Mouse (Mus musculus) heart, postnatal 0 days (tissue): Measurements from ENCODE around the gene Cd244a. TPM values are rescaled to one million over a fixed set of nuclear protein-coding genes. Genes with fewer than 3 reads are reported as not detected.

Experiments used
- ATAC-seq: fragments of 200-750 bp; cut with Nextera tagmentation; 2 replicates; pipeline ENCODE4 v1.8.0; 2017; ENCODE audit warnings: low read depth, moderate number of reproducible peaks, moderate library complexity; ENCODE audit not compliant: insufficient read depth
- DNase-seq: peaks from one replicate; pipeline ENCODE4 v3.0.0-alpha.2; 2016; ENCODE audit warnings: low spot score
- H3K27ac ChIP-seq: fragments of 300-500 bp; sonication (generic); 2 replicates; pipeline ENCODE4 v1.5.1; 2014; ENCODE audit warnings: low read depth, mild to moderate bottlenecking
- H3K27me3 ChIP-seq: fragments of 300-500 bp; sonication (generic); 2 replicates; pipeline ENCODE4 v1.6.1; 2014; ENCODE audit warnings: low read length, mixed read lengths; ENCODE audit not compliant: control insufficient read depth, insufficient read depth
- H3K36me3 ChIP-seq: fragments of 300-500 bp; sonication (generic); replicated peaks from 2 replicates; pipeline ENCODE4 v1.6.1; 2014; ENCODE audit warnings: low read length, mixed read lengths; ENCODE audit not compliant: control insufficient read depth, insufficient read depth
- H3K4me1 ChIP-seq: fragments of 300-500 bp; sonication (generic); 2 replicates; pipeline ENCODE4 v1.6.1; 2014; ENCODE audit warnings: antibody characterized with exemption; ENCODE audit not compliant: control insufficient read depth, insufficient read depth
- H3K4me2 ChIP-seq: fragments of 300-500 bp; sonication (generic); 2 replicates; pipeline ENCODE4 v1.6.1; 2014; ENCODE audit warnings: low read depth, mild to moderate bottlenecking, low read length, moderate library complexity
- H3K4me3 ChIP-seq: fragments of 300-500 bp; sonication (generic); 2 replicates; pipeline ENCODE4 v1.5.1; 2014; ENCODE audit warnings: low read depth, low read length
- H3K9ac ChIP-seq: fragments of 300-500 bp; sonication (generic); replicated peaks from 2 replicates; pipeline ENCODE4 v1.6.1; 2014; ENCODE audit warnings: low read depth, low read length, mixed read lengths
- H3K9me3 ChIP-seq: fragments of 300-500 bp; sonication (generic); replicated peaks from 2 replicates; pipeline ENCODE4 v1.6.1; 2016; ENCODE audit warnings: low read length; ENCODE audit not compliant: control insufficient read depth
- CTCF ChIP-seq: IDR thresholded peaks from 2 replicates; pipeline ENCODE4 v1.5.1; 2016; ENCODE audit warnings: antibody characterized with exemption, control low read depth, low read depth
- EP300 ChIP-seq: IDR thresholded peaks from 2 replicates; pipeline ENCODE4 v1.6.1; 2016; ENCODE audit warnings: antibody characterized with exemption, low read depth
- WGBS: fragments of 180-500 bp; shearing (Covaris S2); extraction: QIAGEN DNeasy Blood & Tissue Kit; methylation state at CpG from one replicate; pipeline ENCODE4 v1.1.7; 2014; 5-methylcytosine and 5-hydroxymethylcytosine counted together
- polyA plus RNA-seq: library from polyadenylated mRNA; unstranded; fragments of >200 nt; fragmentation: Nextera tagmentation; extraction: Ambion mirVana; gene quantifications from 2 replicates; pipeline ENCODE4 v1.2.1, GENCODE M21; 2015
- total RNA-seq: library from RNA; depleted of rRNA; stranded (reverse); fragments of >200 nt; gene quantifications from 2 replicates; pipeline ENCODE4 v1.2.3, GENCODE M21; 2014; ENCODE audit warnings: low replicate concordance

Cd244a gene
- total and polyA plus RNA-seq, 2 experiments from 2014 or later: 0.16 to 4.0 TPM

DNA sequence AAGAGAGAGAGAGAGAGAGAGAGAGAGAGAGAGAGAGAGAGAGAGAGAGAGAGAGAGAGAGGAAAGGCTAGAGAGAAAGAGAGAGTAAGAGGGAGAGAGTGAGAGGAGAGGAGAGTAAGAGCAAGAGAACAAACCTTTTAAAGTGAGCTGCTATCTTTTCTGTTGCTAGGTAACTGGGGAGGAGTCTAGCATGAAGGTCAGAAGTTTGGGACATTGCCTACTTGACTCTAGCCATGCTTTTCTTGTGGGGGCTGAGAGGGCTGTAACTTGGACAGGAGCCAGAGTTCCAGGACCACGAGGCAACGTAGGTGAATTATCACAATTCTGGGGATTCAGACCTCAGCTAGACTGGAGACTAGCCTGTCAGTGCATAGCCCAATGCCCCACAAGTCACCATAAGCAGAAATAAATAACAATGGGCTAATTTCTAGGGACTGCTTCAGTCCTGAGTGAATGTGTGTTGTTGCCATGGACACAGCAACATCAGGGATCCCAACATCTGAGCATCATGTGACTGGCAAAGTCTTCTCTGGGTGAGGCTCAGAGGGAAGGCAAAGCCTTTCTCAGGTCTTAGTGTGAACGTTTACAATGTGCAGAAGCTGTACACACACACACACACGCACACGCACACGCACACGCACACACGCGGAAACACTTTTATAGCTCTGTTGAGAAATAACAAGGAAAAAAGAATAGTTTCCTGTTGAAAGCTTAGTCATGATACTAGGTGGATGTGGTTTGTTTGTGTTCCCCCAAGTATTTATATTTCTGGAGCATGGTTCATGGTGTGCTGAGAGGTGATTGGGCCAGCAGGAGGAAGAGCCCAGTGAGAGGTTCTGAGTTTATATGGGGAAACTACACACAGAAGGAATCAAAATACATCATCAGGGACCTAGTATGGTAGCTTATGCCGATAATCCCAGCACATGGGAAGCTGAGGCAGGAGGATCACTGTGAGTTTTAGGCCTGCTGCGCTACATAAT is 5.3 kb upstream of the Cd244a start:
- Histone ChIP-seq H3K27ac (peak overlapping the region; percentile 80), H3K4me2 (no peak overlapping the region), H3K4me1 (peaks cover 12% of the 10 kb centered on the region; the same call in 1 of the 2 replicates), H3K9ac (no peak overlapping the region), H3K9me3 (0 out of 2 replicates have a peak, but pooled peaks cover 3% of the 10 kb centered on the region), H3K27me3 (no peaks in the 10 kb centered on the region), H3K4me3 (no peak overlapping the region), H3K36me3 (no peaks in the 10 kb centered on the region)
- DNase-seq (peak; percentile 66), ATAC-seq (peak; percentile 85)
- TF ChIP-seq CTCF (no peak), EP300 (no peak)
- 66% methylated on average over 11 of the region's 11 CpGs for WGBS

DNA sequence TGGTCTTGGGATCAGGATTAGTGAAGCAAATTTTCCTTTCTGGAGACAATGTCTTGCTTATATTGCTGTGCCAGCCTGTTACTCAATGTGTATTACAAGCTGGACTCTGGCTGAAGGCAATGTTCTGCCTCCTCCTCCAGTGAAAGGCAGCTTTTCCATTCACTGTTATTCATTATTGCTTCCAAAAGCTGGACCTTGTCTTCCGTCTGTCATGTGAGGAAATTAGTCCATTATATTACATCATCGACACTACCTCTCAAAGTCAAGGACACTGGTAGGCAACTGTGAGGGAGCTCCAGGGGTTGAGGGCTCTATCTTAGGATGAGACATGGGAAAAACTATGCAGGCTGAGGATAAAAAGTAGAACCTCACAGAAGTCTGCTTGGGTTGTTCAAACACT is 2.6 kb upstream of the Cd244a start:
- no peaks in the 10 kb centered on the region for H3K36me3 ChIP-seq
- H3K9ac ChIP-seq: no peak overlapping the region
- no peaks in the 10 kb centered on the region for H3K9me3 ChIP-seq
- ATAC-seq (no peak), DNase-seq (no peak)
- H3K27ac ChIP-seq: no peak overlapping the region
- H3K4me2 ChIP-seq: no peak overlapping the region
- WGBS: 75% methylated on average over 2 of the region's 2 CpGs
- peaks cover 12% of the 10 kb centered on the region; the same call in 1 of the 2 replicates for H3K4me1 ChIP-seq
- TF ChIP-seq CTCF: no peak
- no peak for TF ChIP-seq EP300
- H3K4me3 ChIP-seq: no peak overlapping the region
- no peaks in the 10 kb centered on the region for H3K27me3 ChIP-seq

DNA sequence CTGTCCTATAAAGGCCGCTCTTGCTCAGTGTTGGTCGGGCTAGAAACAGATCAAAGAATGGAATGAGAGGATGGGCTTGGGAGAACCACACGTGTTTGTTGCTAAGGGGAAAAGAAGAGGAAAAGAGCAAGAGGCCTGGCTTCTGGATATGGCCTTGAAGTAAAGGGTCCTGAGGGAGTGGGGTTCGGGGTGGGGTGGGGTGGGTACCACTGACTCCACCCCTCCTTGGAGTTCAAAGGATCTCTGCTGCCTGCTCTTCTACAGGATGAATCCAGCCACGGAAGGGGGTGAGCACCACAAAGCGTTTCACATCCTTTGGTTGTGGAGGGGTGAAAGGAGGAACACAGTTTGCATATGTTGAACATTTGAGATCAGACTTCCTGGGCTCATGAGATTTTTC is 586 bp upstream of the Cd244a start:
- Histone ChIP-seq H3K27ac (no peak overlapping the region), H3K27me3 (no peaks in the 10 kb centered on the region), H3K4me1 (peaks cover 8% of the 10 kb centered on the region; the same call in 1 of the 2 replicates), H3K4me3 (no peak overlapping the region), H3K9me3 (no peaks in the 10 kb centered on the region), H3K9ac (no peak overlapping the region), H3K36me3 (no peaks in the 10 kb centered on the region), H3K4me2 (no peak overlapping the region)
- no peak for ATAC-seq
- 72% methylated on average over 6 of the region's 6 CpGs for WGBS
- TF ChIP-seq CTCF (no peak), EP300 (no peak)
- DNase-seq: no peak

DNA sequence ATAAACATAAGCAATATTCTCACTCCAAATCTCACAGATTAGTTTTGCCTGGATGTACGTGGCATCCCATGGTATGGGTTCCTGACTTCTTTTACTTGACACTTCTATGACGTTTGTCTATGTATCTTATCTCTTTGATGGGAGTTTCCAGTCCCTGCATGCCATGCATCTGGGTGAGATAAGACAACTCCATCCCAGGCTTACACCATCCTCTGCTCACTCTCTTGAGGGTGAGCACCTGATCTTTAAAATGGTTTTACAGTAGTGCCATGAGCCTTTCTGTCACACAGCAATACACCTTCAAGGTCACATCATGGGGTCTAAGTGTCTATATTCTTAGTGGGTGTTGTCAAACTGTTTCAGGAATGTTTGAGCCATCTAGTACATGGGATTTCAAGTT is 1.3 kb downstream of the Cd244a start:
- no peak for DNase-seq
- 37% methylated on average over 2 of the region's 2 CpGs for WGBS
- H3K27me3 ChIP-seq: no peaks in the 10 kb centered on the region
- H3K9me3 ChIP-seq: no peaks in the 10 kb centered on the region
- no peaks in the 10 kb centered on the region for H3K4me1 ChIP-seq
- no peak overlapping the region for H3K4me3 ChIP-seq
- no peaks in the 10 kb centered on the region for H3K36me3 ChIP-seq
- H3K9ac ChIP-seq: no peak overlapping the region
- no peak overlapping the region for H3K4me2 ChIP-seq
- no peak overlapping the region for H3K27ac ChIP-seq
- no peak for TF ChIP-seq EP300
- no peak for TF ChIP-seq CTCF
- no peak for ATAC-seq

DNA sequence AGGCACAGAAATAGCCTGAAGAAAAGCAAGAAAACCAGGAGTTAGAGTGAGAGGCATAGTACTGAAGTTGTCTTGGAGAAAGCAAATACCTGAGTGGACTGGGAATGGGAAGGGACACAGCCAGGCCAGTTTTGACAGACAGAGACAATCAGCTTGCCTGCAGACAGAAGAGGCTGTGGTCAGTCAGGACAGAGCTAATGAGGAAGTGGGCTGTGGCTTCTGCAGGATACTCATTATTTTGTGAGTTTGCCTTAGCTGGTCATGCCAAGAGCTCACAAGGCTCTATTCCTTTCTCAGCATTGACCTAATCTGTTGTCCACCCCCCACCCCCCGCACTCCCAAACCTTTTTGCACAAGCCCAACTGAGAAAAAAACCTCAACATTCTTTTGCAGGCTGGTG is 2.2 kb downstream of the Cd244a start:
- H3K4me3 ChIP-seq: no peak overlapping the region
- no peak overlapping the region for H3K27ac ChIP-seq
- no peak for DNase-seq
- no peak for ATAC-seq
- no peak overlapping the region for H3K9ac ChIP-seq
- no peaks in the 10 kb centered on the region for H3K4me1 ChIP-seq
- H3K9me3 ChIP-seq: no peaks in the 10 kb centered on the region
- H3K4me2 ChIP-seq: no peak overlapping the region
- H3K36me3 ChIP-seq: no peaks in the 10 kb centered on the region
- WGBS: 80% methylated on average over 1 of the region's 1 CpGs
- TF ChIP-seq EP300 (no peak), CTCF (no peak)
- no peaks in the 10 kb centered on the region for H3K27me3 ChIP-seq
